Mouse (Mus musculus) frontal cortex, postnatal 10 days (tissue): ENCODE results near the gene Gp1ba.

Experiments
- DNase-seq, 2 experiments: peaks; one replicate each; pipeline ENCODE4 v3.0.0; 2022; ENCODE audit warnings: low spot score in 2 of 2, mixed read lengths in 1 of 2

Gene Gp1ba

DNA sequence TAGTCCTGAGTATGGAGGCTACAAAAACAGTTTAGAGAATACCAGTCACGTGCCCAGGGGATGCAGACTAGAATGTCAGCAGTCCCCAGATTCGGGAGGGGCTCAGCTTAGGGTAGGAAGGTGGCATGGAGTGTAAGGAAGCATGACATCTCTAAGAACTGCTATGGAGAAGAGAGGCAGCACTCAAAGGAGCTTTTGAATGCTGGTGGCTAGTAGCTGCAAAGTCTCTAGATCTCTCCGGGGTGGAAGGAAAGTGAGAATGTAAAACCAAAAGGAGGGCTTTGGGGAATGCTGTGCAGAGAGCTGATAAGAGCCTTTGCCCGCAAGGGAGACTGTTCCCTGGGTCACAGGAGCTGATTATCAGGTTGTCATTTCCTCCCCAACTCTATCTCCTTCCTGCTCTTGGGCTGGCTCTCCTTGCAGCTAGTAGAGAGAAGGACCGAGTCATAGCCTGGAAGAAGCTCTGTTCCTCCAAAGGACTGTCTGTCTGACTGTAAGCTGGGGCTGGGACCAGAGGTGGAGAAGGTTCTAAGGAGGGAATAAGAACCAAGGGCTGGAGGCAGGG is at the start of gene Gp1ba:
Gp1ba (plus strand) TSS at position 409 of the 565 bp plus-strand sequence.
- DNase-seq: no peak

DNA sequence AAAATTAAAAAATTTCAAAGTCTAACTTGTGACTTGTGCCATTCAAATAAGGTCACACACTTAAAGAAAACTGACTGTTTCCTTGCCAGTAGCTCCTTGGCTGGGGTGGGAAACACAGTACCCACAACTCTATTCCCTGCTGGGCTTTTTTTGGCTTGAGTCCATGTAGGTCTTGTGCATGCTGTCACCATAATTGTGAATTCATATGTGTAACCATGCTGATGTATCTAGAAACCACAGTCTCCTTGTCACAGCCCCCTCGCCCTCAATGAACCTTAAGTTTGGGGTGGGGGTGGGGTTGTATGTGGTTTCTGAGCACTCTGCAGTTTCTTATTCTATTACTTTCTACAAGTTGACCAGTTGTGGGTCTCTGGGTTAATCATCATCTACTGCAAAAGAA is 47.2 kb upstream of the Gp1ba start:
- no peak for DNase-seq

DNA sequence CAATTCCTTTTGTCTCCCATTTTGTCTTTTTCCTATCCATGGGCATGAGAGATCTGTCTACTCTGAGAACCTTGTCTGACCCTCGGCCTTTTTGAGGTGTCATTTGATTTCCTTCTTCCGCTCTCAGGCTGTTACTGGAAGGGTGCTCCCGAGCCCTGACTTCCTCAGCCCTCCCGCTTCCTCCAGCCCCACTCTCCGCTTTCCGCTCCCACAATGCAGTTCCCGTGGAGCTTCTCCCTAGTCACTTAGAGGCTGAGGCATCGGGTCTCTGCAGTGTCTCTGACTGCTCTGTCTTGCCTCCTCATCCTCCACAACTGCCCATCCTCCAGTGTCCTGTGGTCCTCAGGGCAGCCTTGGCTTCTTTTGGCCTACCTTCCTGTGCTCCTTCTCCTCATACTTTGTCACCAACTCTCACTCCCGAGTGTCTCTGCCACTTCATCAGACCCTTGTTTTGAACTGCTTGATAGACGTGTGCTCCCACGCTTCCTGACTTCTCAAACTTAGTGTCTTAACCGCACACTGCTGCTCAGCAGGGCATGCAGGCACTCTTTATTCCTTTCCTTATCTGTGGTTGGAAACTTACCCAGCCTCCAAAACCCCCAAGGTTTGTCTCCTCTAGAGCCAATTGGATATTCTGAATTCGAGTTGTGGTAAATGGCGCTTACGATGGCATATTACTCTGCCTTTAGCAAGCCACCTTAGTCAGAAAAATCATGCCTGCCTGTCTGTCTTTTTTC is 44.5 kb upstream of the Gp1ba start:
- DNase-seq: no peak

DNA sequence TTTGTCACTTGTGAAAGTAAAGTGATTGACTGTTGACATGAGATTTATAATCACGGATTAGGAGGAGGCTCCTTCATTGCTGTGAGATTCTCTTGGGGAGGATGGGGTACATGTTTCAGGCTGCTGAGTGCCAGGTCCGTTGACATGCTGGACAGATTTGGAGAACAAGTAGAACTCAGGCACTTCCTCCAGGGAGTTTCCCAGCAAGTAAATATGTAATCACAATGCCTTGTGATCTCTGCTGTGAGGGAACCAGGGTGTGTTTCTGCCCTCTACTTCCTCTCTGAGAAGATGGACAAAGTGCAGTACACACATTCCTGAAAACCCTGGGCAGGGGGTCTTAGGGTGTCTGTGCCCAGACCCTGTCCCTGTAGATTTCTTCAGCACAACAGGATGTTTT is 43.3 kb upstream of the Gp1ba start:
- DNase-seq: no peak

DNA sequence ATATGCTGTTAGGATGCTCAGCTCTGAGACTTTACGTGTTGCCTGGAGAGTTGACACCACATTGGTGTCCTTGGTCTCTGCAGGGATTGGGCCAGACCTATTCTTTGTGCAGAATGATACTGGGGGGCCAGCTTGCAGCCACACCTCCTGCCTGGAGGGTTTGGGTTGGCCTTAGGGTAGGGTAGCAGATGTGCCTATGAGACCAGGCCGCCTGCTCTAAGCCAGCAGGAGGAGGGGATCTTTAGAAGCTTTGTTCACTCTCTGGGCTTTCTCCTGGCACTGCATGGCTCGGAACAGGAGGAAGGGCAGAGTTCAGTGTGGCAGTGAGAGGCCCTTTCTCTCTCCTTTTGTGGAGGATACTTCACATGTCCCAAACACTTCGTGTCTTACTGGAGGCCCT is 42.8 kb upstream of the Gp1ba start:
- no peak for DNase-seq

DNA sequence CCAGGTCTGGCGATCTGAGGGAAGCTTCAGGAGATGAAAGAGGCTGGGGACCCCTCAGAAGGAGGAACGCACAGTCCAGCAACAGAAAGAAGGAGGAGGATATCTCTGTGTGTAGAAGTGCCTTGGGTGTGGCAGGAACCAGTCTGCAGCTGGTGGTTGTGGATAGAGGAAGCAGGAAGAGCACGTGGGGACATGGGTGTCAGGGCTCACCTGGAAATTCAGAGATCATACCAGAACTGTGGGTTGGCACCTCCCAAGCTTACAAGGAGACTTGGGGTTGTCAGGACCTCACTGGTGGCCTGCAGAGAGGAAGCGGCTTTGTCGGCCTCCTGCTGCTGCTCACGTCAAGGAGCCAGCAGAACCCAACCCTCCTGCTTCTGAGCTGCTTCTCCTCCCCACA is 41.6 kb upstream of the Gp1ba start:
- no peak for DNase-seq

DNA sequence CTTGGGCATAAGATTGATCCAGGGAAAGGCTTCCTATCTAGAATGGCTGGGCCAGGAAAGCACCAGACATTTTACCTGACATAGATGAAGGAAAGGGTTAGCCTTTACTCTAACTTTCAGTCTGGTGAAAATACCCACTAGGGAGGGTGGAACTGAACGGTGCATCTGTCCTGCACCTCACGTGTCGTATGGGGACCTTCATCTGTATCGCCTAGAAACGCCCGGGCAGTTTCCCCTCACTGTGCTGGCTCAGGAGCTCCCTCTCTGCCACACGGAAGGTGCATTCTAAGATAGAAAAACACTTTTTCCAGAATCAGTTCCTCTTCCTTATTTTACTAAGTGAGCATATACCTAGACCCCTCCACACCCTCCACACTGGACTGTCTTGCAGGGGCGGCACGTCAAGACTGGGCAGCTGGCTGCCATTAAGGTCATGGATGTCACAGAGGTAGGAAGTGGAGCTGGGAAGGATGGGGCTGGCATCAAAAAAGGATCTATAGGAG is 40.4 kb upstream of the Gp1ba start:
- DNase-seq: no peak

DNA sequence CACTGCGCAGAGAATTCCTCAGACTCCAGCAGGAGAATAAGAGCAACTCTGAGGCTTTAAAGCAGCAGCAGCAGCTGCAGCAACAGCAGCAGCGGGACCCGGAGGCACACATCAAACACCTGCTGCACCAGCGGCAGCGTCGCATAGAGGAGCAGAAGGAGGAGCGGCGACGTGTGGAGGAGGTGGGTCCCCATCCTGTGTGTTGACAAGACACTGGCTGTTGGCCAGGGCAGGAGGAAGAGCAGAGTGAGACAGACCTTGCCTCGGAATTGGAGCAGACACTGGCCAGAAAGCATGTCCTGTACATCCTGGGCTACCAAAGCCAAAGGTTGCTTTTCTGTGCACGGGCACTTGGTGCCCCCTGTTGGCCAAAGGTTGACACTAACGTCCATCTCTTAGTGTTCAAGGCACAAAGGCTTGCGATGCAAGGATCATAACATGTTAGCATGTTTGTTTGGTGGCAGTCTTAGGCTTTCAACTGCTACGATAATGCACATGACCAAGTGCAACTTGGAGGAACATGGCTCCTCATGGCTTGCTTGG is 33.8 kb upstream of the Gp1ba start:
- DNase-seq: peak; percentile 51 to 65

DNA sequence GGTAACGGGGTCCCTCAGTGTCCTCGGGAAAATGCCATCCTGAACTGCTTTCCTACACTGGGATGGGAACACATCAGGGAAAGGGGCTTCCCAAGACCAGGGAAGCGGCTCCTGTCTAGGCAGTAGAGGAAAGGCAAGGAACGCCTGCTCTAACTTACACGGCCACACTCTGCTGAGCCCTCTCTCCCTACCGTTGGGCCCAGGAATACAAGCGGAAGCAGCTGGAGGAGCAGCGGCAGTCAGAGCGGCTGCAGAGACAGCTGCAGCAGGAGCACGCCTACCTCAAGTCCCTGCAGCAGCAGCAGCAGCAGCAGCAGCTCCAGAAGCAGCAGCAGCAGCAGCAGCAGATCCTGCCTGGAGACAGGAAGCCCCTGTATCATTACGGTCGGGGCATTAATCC is 32.2 kb upstream of the Gp1ba start:
- DNase-seq: no peak

DNA sequence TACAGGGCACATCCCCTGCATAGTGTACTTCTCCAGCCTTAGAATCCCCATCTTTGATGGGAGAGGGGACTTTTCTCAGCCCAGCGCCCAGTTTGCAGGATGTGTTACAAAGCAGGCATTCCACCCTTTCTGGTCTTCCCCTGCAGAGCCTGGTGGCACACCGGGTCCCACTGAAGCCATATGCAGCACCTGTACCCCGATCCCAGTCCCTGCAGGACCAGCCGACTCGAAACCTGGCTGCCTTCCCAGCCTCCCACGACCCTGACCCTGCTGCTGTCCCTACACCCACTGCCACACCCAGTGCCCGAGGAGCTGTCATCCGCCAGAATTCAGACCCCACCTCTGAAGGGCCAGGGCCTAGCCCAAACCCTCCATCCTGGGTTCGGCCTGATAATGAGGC is 31.3 kb upstream of the Gp1ba start:
- no peak for DNase-seq

DNA sequence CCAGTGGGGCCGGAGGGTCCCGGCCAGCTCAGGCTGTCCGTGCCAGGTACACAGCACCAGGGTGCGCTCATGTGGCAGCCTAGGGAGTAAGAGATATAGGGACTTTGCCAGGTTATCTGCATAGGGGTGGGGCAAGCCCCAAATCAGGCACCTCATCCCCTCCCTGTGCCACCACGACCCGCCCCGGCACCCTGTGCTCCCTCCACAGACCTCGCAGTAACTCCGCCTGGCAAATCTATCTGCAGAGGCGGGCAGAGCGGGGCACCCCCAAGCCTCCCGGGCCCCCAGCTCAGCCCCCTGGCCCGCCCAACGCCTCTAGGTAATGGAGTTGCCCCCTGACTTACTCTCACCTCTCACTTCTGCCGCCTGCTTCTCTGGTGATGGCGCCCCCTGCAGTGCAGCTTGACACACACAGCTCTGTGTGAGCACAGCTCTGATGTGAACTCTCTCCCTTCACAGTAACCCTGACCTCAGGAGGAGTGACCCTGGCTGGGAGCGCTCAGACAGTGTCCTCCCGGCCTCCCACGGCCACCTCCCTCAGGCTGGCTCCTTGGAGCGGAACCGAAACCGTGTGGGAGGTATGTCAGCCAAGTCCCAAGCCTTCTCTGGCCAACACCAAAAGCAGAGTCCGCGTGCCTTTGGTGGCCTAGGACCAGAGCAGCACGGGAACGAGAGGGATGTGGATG is 30.4 kb upstream of the Gp1ba start:
- no peak for DNase-seq

DNA sequence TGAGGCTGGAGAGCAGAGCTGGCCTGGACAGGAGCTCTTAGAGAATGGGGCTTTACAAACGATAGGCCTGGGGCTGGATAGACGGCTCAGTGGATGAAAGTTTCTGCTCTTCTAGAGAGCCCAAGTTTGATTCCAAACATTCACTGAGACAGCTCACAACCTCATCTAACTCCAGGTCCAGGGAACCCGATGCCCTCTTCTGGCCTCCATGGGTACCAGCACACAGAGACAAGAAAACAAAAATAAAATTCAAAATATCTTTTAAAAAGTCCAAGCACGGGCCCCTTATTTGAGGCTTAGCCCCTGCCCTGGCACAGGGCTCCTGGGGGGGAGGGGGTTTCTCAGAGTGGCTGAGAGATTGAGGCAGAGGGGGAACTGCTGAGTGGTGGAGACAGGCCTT is 28.2 kb upstream of the Gp1ba start:
- DNase-seq: no peak

DNA sequence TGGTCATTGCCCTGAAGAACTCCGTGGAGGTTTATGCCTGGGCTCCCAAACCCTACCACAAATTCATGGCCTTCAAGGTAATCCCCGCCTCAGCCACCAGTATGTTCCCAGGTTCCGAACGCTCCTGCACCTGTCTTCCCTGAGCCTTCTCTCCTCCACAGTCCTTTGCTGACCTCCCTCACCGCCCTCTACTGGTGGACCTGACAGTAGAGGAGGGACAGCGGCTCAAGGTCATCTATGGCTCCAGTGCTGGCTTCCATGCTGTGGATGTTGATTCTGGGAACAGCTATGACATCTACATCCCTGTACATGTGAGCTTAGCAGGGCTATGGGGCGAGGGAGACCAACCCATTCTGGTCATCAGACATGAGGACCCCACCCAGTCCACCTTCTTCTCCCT is 26.4 kb upstream of the Gp1ba start:
- DNase-seq: no peak

DNA sequence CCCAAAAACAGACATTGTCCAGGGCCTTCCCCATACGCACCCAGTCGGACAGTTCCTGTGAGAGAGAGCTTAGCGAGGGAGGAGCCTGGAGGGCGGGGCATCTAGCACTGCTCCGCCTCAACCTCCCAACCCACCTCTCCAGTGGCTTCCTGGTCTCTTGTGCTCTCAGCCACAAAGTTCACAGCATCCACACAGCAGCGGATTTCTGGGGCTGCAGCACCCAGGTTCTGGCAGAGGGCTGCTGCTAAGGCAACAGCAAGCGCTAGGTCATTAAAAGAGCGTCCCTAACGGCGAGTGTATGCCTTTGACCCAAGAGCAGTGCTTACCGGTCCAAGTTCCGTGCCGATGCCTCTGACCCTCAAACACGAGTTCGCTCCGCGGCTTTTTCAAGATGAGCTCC is 23.8 kb upstream of the Gp1ba start:
- DNase-seq: no peak

DNA sequence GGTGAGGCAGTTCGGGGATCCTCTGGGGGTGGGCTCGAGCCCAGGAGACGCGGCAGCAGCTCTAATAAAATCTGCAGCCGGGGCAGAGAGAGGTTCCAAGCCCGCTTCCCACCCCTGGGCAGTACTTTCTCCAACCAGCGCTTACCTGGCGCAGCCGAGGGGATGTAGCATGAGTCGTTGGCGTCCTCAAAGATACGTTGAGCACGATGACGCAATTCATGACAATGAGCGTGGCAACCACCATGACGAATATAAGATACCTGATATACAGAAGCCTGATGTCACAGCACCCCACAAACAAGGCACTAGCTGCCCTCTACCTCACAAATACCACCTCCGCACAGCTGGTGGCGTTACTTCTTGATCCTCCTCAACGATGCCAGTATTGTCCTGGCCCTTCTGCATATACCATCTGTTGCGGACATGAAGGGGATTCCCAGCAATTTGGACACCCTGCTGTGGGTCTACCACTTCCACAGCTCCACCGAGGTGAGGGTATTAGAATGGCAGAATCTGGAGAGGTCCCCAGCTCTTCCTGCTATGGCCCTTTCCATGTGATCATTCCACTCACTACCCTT is 23.3 kb upstream of the Gp1ba start, which contains the start of gene 4930544D05Rik:
4930544D05Rik (plus strand) TSS at position 333 of the 578 bp plus-strand sequence.
- DNase-seq: no peak

DNA sequence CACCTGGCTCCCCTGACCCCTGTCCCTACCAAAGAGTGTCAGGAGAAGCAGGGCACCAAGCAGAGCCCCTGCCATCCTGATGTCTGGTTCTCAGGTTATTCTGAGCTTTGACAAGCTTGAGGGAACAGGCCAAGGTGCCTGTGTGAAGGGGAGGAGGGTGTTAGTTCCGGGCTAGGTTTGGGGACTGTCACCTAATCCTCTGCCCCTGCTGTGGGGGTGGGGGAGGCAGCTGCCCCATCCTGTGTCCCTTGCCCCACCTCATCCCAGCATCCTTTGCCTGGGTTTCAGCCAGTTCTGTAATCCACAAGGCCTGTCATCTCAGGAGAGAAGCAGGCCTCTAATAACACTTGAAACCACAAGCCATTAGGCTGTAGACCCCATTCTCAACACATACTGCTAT is 19.8 kb upstream of the Gp1ba start, which contains the start of gene Chrne:
Chrne (minus strand) TSS at position 116 of the 400 bp plus-strand sequence.
- no peak for DNase-seq

DNA sequence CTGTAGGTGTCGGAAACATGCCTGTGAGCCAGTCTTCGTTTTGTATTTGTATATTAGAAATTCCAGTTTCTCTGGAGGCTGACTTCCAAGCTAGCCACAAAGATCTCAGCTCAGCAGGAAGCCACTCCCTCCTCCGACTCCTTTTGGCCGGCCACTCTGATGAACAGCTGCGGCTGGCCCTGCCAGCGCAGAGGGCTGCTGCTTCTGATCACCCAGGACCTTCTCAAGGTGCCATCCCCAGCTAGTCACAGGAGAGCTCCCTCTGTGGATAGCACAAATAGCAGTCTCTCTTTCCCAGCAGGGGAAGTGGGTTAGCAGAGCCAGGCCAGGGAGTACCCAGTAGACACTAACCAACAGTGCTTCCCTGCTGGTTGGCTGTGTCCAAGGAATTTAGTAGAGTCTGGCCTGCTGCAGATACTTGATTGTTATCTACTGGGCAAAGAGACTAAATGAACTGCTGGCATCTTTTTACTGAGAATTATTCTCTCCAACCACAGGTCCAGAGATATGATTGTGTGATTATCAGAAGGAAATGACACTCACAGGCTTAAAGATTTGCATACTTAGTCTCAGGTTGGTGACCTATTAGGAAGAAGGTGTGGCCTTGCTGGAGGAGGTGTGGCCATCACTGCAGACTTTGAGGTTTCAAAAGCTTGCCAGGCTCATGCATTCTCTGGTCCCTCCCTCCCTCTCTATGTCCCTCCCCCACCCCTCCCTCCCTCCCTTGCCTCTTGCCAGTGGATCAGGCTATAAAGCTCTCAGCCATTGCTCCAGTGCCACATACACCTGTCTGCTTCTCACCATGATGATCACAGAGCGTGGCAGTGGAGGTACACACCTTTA is 16.7 kb upstream of the Gp1ba start:
- no peak for DNase-seq

DNA sequence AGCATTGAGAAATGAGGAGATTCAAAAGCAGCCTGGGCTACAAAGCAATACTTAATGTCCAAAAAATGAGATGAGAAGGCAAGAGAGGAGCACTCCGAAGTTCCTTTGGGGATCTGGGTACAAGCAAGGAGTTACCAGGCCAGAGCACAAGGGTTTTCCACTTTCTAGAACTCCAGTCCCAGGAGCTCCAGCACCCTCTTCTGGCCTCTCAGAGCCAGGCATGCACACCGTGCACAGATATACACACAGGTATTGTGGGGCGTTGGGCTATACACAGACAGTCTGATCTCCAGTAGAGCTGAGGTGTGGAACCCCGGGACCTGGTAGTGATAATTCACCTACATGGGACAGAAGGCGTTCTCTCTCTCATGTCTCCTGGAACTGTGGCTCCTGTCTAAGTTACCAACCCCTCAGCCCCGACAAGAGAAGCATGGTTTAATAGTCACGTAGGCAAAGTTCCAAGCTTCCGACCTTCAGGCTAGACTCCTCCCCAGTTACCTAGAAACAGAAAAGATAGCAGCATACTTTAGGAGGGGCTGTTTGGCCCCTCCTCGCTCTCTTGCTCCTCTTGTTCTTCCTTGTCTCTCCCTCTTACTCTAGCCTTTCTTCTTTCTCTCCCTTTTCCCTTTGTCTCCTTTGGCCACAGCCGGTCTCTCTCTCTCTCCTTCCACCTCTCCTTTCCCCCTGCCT is 15.7 kb upstream of the Gp1ba start:
- no peak for DNase-seq

DNA sequence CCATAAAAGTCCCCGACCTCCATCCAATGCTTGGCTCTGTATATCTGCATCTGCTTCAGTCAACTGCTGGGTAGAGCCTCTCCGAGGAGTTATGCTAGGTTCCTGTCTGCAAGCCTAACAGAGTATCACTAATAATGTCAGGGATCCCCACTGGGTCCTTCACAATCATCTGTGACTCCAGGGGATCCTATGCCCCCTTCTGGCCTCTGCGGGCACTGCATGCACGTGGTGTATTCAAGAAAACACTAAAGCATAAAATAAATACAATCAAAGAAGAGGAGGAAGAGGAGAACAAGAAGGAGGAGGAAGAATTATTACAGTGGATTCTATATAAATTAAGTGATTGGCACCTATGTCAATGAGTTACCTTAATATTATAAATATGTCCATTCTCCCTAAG is 13.4 kb upstream of the Gp1ba start:
- DNase-seq: no peak

DNA sequence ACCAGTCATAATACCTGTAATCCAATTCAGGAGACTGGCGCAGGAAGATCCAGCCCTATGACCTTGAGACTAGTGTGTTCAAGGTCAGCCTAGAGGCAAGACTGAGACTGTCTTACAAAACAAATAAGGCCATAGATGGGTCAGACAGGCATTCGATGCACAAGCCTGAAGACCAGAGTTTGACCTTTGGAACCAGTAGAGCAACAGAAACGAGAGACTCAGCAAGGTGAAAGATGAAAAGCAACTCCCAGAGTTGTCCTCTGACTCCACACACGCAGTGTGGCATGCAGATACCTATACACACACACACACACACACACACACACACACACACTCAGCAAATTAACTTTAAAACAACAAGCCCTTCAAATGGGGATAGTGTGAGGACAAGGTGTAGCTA is 12.0 kb upstream of the Gp1ba start:
- DNase-seq: no peak

DNA sequence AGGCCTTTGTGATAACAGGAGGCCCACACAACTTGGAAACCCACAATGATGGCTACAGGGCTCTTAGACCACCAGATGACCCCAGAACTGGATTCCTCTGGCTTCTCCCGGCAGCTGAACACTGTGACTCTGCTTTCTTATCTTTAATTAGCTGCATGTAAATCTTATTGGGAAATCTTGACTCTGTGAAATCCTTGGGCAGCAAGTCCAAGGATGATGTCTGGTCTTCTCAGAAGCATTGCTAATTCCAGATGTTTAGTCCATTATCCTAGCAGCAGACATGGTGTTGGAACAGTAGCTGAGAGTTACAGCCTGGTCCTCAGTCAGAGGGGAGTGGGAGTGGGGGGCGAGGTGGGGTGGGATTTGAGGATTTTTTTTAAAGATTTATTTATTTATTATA is 10.5 kb upstream of the Gp1ba start:
- no peak for DNase-seq
